Mouse (Mus musculus): Measurements from ENCODE around the gene Cnih3.

Gene Cnih3

GRCm38 (mm10) chr1:181399179-181399578 lies 46.8 kb downstream of the Cnih3 start:
- no peak for DNase-seq (ENCODE audit: low read depth, low spot score)

- no peak for DNase-seq (ENCODE audit: low read depth, low spot score)
These were observed 50.6 kb downstream of the Cnih3 start for GRCm38 (mm10) chr1:181403056-181403455.

DNA sequence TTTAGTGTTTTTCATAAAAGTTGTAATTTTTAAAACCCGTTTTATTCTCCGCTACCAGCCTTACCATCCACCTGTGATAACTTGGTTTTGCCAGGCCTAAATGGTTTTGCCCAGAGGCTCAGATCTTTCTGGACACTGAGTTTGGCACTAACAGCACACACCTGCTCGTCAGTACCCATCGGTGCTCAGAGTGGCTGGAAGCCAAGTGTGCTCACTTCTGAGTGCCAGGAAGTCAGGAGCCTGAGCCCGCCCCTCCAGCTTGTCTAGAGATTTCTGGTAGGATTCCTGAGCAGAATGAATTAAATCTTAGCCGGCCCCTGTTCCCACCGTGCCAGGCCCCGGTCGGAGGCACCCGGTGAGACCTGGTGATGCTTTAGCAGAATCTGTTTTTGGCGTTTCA lies 54.9 kb downstream of the Cnih3 start:
- no peak for DNase-seq (ENCODE audit: low read depth, low spot score)

GRCm38 (mm10) chr1:181408086-181408975 lies 55.9 kb downstream of the Cnih3 start:
- no peak for DNase-seq (ENCODE audit: low read depth, low spot score)

- DNase-seq (ENCODE audit: low read depth, low spot score), result no peak
These were observed 57.3 kb downstream of the Cnih3 start for GRCm38 (mm10) chr1:181409693-181410092.

DNA sequence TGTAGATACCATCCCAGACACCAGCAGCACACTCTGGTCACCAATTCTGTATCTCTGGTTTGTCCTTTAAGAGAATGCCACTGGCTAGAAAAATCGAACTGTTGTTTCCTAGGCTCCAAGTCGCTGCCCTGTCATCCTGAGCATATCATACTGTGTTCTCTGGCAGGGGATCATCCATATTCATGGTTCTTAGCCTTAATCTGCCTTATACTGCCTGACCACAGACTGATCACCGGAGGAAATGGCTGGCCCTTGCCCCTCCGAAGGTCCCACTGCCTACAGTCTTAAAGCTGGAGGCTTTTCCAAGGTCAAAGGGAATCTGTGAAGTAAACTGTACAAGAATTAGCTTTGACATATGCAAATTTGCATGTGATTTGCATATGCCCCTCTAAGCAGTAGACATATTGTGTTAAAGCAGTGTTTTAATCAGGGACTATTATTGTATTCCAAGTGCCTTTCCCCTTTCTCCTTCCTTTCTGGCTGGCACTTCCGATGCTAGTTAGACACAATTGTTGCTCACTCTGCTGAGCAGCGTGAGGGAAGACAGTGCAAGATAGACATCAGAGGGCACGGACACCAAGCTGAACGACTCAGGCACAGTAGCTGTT lies 58.3 kb downstream of the Cnih3 start:
- DNase-seq (ENCODE audit: low read depth, low spot score), result no peak

GRCm38 (mm10) chr1:181414985-181415384 lies 62.6 kb downstream of the Cnih3 start:
- DNase-seq (ENCODE audit: low read depth, low spot score), result peak; percentile 54

- DNase-seq (ENCODE audit: low read depth, low spot score), result peak; percentile 76
These were observed 64.4 kb downstream of the Cnih3 start for GRCm38 (mm10) chr1:181416841-181417240.

DNA sequence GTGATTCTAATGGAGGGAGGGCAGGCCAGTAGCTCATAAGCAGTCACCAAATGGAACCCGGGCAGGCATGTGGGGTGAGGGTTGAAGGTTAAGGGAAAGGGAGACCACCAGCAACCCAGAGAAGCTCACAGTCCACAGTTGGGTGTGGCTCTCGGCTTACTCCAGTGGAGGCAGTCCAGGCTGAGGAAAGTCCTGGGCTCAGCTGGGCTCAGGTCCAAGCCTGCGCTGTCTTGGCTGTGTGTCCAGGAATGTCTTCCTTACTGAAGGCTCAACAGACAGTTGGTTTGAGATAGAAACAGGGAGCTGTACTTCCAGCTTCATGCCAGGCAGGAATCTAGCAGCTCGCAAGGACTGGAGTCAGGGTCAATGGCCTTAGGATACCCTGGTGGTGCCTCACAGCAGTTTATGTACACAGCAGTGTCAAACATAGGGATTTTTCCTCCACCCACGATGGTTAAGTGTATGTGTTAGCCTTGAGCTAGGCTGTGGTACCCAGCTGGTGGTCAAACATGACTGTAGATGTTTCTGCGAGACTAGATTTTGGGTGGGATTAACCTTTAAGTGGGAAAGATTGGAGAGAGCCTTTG lies 65.6 kb downstream of the Cnih3 start:
- DNase-seq (ENCODE audit: low read depth, low spot score), result peak; percentile 93

DNA sequence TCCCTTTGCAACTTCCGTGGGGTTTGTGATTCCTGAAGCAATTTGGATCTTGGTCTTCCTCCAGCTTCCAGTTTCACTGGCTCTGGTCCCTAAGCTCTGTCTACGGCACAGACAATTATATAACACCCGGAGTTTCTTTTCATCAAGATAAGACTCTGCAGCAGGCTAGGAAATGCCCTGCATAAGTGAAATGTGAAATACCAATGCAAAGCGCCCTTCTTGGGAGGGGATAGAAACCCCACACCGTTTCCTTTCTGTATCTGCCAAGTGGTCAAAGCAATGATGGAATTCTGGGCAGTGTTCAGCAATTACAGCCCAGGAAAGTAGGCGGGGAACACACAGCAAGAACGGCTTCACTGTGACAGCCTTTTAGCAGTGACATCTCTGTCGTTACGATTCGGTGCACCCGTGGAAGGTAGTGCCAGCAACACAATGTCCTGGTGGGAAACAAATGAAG lies 67.7 kb downstream of the Cnih3 start:
- no peak for DNase-seq (ENCODE audit: low read depth, low spot score)

- peak; percentile 59 for DNase-seq (ENCODE audit: low read depth, low spot score)
These were observed 70.4 kb downstream of the Cnih3 start for GRCm38 (mm10) chr1:181422796-181423195.

- DNase-seq (ENCODE audit: low read depth, low spot score), result peak; percentile 43
These were observed 72.5 kb downstream of the Cnih3 start for GRCm38 (mm10) chr1:181424922-181425321.

DNA sequence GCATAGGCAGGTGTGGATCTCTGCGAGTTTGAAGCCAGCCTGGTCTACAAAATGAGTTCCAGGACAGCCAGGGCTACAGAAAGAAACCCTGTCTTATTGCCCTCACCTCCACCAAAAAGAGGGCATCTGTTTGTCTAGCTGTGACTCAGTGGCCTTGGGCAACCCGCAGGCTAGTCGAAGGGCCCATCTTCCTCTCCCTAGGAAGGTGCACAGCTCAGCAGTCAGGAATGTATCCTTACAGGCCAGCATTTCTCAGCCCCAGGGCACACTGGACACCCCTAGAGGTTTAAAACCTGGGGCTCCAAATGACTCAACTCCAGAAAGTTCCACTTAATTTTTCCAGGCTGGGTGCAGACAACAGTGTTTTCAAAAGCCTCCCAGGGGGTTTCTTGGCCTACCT lies 73.0 kb downstream of the Cnih3 start:
- DNase-seq (ENCODE audit: low read depth, low spot score), result peak; percentile 99

DNA sequence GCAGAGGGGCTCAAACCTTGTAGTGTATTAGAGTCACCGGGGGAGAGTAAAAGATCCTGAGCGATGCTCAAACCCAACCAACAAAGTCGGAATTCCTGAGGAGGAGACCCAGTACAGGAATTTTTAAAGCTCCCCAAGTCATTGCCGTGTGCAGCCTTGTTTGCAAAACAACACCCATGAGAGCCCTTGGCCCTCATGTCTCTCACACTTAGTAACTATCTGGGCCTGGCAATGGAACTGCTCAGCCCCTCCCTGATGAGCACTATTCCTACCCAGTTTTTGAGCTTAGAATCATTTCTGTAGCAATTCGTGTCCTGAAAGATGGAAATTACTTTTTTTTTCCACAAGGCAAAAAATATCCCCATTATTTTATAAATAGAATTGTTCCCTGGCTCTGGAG lies 74.0 kb downstream of the Cnih3 start:
- no peak for DNase-seq (ENCODE audit: low read depth, low spot score)

DNA sequence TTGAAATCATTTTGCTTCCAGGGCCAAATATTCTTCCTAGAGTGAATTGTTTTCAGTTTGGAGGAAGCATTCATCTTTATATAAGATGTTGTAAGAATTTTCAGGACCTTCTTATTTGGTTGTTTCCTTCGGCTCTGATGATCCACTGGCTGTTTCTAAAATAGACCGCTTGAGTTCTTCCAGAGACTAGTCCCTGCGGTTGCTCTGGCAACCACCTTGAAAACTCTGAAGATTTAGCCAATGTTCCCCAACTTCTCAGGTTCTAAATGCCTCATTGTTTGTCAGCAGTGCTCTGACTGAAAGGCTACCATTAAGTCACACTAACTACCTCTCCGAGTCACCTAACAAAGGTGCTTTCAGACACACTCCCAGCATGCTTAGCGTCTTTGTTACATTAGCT lies 80.8 kb downstream of the Cnih3 start:
- no peak for DNase-seq (ENCODE audit: low read depth, low spot score)

- no peak for DNase-seq (ENCODE audit: low read depth, low spot score)
These were observed 83.0 kb downstream of the Cnih3 start for GRCm38 (mm10) chr1:181435414-181435813.

GRCm38 (mm10) chr1:181440982-181441603 lies 88.7 kb downstream of the Cnih3 start:
- DNase-seq (ENCODE audit: low read depth, low spot score), result no peak

DNA sequence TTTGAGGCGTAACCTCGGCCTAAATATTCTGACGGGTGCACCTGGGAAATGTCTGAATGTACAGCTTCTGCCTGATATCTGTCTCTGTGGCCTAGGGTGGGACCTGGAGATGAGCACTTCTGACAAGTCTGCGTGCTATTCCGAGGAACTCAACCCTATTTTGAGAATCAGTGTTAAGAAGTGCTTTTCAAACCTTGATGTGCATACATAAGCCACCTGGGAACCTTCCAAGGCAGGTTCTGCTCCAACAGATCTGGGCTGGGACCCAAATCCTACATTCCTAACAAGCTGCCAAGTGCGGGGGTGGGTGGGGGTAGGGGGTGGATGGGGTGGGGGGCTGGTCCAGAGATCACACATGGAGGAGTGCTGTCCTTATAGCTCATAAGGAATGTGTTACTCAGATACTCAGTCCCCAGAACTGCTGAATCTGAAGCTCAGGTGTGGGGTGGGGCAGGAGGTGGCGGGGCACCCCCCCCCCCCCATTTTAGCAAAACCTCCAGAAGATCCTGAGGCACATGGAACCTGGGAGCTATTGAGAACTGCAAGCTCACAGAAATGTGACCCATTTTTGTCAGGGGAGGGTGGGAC lies 89.3 kb downstream of the Cnih3 start:
- no peak for DNase-seq (ENCODE audit: low read depth, low spot score)

DNA sequence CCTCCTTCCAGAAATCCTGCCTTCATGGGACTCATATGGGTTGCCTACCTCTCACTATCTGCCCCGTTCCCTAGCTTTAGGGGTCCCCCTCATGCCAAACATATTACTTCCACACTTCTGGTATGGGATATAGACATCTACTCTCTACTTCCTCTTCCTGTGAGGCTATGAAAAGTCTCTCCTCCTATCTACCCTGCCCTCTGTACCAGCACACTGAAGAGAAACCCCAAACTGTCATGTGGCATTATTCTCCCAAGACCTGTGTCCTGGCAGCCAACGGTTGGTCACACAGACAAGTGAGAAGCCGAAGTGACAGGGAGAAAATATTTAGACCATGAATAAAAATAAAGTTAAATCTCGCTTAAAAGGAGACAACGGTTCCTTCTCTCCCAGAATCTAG lies 92.6 kb downstream of the Cnih3 start:
- no peak for DNase-seq (ENCODE audit: low read depth, low spot score)

- peak; percentile 81 for DNase-seq (ENCODE audit: low read depth, low spot score)
These were observed 93.3 kb downstream of the Cnih3 start for GRCm38 (mm10) chr1:181445630-181446257.

- peak; percentile 96 for DNase-seq (ENCODE audit: low read depth, low spot score)
These were observed 94.2 kb downstream of the Cnih3 start for GRCm38 (mm10) chr1:181446591-181447114.

Measured in 3T3-L1 (cell line).